Mouse (Mus musculus) liver, postnatal 0 days (tissue): ENCODE measurements around the gene Mpdz. TPM values are rescaled to one million over a fixed set of nuclear protein-coding genes. Genes with fewer than 3 reads are reported as not detected.

ENCODE experiments used
- ATAC-seq: fragments of 200-750 bp; cut with Nextera tagmentation; 2 replicates; pipeline ENCODE4 v1.8.0; 2017; ENCODE audit warnings: mild to moderate bottlenecking, moderate library complexity
- DNase-seq: peaks from one replicate; pipeline ENCODE4 v3.0.0-alpha.2; 2016
- H3K27ac ChIP-seq: fragments of 300-500 bp; sonication (generic); 2 replicates; pipeline ENCODE4 v1.5.1; 2014; ENCODE audit warnings: antibody characterized with exemption, moderate library complexity, mild to moderate bottlenecking, low read depth
- H3K27me3 ChIP-seq: fragments of 300-500 bp; sonication (generic); 2 replicates; pipeline ENCODE4 v1.6.1; 2014; ENCODE audit warnings: low read length, control low read depth, mixed read lengths; ENCODE audit not compliant: insufficient read depth
- H3K36me3 ChIP-seq: fragments of 300-500 bp; sonication (generic); replicated peaks from 2 replicates; pipeline ENCODE4 v1.6.1; 2014; ENCODE audit warnings: mild to moderate bottlenecking, control low read depth, low read length, moderate library complexity, mixed read lengths; ENCODE audit not compliant: insufficient read depth
- H3K4me1 ChIP-seq: fragments of 300-500 bp; sonication (generic); 2 replicates; pipeline ENCODE4 v1.6.1; 2014; ENCODE audit warnings: antibody characterized with exemption, mild to moderate bottlenecking, control low read depth; ENCODE audit not compliant: insufficient read depth
- H3K4me2 ChIP-seq: fragments of 300-500 bp; sonication (generic); 2 replicates; pipeline ENCODE4 v1.6.1; 2014; ENCODE audit warnings: low read depth, mild to moderate bottlenecking, low read length, moderate library complexity, mixed read lengths
- H3K4me3 ChIP-seq: fragments of 300-500 bp; sonication (generic); 2 replicates; pipeline ENCODE4 v1.5.1; 2014; ENCODE audit warnings: low read depth, low read length
- H3K9ac ChIP-seq: fragments of 300-500 bp; sonication (generic); replicated peaks from 2 replicates; pipeline ENCODE4 v1.6.1; 2014; ENCODE audit warnings: mild to moderate bottlenecking, moderate library complexity
- H3K9me3 ChIP-seq: fragments of 300-500 bp; sonication (generic); 2 replicates; pipeline ENCODE4 v1.6.1; 2016; ENCODE audit warnings: mild to moderate bottlenecking, control low read depth, low read length, mixed read lengths
- CTCF ChIP-seq: sonication (generic); IDR thresholded peaks from 2 replicates; pipeline ENCODE4 v1.5.1; 2016; ENCODE audit warnings: antibody characterized with exemption, low read depth
- EP300 ChIP-seq: IDR thresholded peaks from 2 replicates; pipeline ENCODE4 v1.6.1; 2016; ENCODE audit warnings: antibody characterized with exemption, low read depth, mild to moderate bottlenecking
- WGBS: fragments of 180-500 bp; shearing (Covaris S2); extraction: QIAGEN DNeasy Blood & Tissue Kit; methylation state at CpG from one replicate; pipeline ENCODE4 v1.1.7; 2014; ENCODE audit not compliant: insufficient replicate concordance; 5-methylcytosine and 5-hydroxymethylcytosine counted together
- polyA plus RNA-seq: library from polyadenylated mRNA; unstranded; fragments of >200 nt; fragmentation: Nextera tagmentation; extraction: Ambion mirVana; gene quantifications from 2 replicates; pipeline ENCODE4 v1.2.1, GENCODE M21; 2015

The Mpdz gene
- polyA plus RNA-seq, 1 experiment from 2014 or later = 2.7 TPM

DNA sequence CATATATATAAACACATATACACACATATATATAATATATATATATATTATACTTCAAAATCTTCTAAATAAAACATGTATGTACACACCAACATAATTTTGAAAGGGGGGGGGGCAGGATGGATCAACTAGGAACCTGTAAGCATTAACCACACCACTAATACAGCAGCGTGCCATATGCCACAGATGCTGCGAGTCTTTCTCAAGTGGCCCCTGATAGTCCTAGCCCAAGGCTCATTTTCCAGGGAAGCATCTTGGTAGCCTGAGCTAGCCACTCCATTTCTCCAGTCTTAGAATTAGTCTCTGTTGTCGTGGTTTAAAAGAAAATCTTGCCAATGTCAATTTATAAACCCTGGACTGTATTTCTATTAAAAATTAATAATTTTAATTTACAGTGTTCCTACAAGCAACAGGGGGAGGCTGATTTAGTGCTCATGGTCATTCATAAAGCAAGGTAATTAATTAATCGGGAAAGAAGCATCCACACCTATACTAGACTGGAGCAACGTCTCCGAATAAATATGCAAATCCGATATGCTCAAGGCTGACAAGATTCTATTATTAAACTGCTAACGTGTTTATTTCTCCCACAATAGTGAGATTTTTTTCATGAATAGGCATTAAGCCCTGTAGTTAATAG is 27.8 kb downstream of the Mpdz start:
- Histone ChIP-seq H3K27me3 (no peaks in the 10 kb centered on the region), H3K4me3 (no peak overlapping the region), H3K36me3 (no peaks in the 10 kb centered on the region), H3K9ac (no peak overlapping the region), H3K27ac (no peak overlapping the region), H3K4me1 (no peaks in the 10 kb centered on the region), H3K4me2 (no peak overlapping the region), H3K9me3 (no peaks in the 10 kb centered on the region)
- no peak for DNase-seq
- 85% methylated on average over 8 of the region's 8 CpGs for WGBS
- no peak for ATAC-seq
- TF ChIP-seq EP300 (no peak), CTCF (no peak)

DNA sequence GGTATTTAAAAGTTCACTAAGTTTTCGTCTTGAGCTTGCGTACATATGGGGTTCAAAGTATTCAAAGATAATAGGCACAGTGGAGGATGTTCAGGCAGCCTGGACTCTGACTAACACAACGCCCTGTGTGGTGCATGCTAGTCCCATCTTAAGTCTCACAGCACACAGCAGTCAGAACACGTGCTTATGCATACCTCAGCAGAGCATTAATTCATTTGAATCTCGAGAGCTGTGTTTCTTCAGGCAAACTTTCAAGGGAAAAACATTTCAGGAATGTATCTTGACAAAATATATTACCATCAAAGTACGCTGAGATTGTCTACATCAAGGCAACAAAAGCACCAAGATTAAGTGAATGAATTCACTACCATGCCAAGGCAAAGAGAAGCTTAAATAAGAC is 45.7 kb downstream of the Mpdz start:
- TF ChIP-seq EP300 (no peak), CTCF (no peak)
- ATAC-seq (no peak), DNase-seq (no peak)
- H3K4me1 ChIP-seq = no peaks in the 10 kb centered on the region
- H3K4me2 ChIP-seq = no peak overlapping the region
- no peaks in the 10 kb centered on the region for H3K27me3 ChIP-seq
- no peaks in the 10 kb centered on the region for H3K36me3 ChIP-seq
- no peak overlapping the region for H3K27ac ChIP-seq
- no peaks in the 10 kb centered on the region for H3K9me3 ChIP-seq
- H3K9ac ChIP-seq = no peak overlapping the region
- 73% methylated on average over 6 of the region's 6 CpGs for WGBS
- H3K4me3 ChIP-seq = no peak overlapping the region

DNA sequence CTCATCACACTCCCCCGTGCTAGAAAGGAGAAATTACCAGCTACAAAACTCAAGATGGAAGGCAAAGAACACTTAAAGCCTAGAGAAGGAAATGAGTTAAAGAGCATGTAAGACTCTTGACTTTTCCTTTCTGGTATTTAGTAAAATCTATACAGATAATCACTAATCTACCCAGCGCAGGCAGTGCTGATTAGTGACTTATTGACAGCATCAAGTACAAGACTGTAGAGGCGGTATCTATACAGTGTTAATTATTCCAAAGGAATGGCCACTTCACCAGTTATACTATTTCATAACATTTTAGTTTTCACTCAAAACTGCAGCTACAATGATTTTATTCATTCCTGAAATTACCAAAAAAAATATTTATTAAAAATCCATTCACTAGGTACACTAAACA is 49.7 kb downstream of the Mpdz start:
- Histone ChIP-seq H3K9ac (no peak overlapping the region), H3K27ac (no peak overlapping the region), H3K36me3 (no peaks in the 10 kb centered on the region), H3K4me3 (no peak overlapping the region), H3K4me2 (no peak overlapping the region), H3K9me3 (no peaks in the 10 kb centered on the region), H3K27me3 (no peaks in the 10 kb centered on the region), H3K4me1 (no peaks in the 10 kb centered on the region)
- 81% methylated on average over 3 of the region's 3 CpGs for WGBS
- TF ChIP-seq CTCF (no peak), EP300 (no peak)
- no peak for ATAC-seq
- DNase-seq = no peak

DNA sequence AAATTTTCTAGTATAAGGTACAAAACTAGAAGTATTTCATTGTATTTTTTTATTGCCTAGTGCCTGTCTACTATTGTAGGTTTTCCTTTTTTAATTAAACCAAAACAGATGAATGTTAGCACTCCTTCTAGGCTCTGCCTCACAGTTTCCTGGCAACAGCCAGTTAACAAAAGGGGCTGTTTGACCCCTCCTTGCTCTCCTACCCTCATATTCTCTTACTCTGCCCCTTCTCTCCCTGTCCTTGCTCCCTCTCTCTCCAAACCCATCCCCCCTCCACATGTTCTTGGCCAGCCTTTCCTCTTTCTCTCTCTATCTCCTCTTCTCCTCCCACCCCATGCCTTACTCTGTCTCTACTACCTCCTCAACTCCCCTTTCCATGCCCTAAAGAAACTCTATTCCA is 53.4 kb downstream of the Mpdz start:
- Histone ChIP-seq H3K4me3 (no peak overlapping the region), H3K9me3 (no peaks in the 10 kb centered on the region), H3K9ac (no peak overlapping the region), H3K4me2 (no peak overlapping the region), H3K36me3 (no peaks in the 10 kb centered on the region), H3K4me1 (no peaks in the 10 kb centered on the region), H3K27me3 (no peaks in the 10 kb centered on the region), H3K27ac (no peak overlapping the region)
- DNase-seq (no peak), ATAC-seq (no peak)
- TF ChIP-seq CTCF (no peak), EP300 (no peak)

DNA sequence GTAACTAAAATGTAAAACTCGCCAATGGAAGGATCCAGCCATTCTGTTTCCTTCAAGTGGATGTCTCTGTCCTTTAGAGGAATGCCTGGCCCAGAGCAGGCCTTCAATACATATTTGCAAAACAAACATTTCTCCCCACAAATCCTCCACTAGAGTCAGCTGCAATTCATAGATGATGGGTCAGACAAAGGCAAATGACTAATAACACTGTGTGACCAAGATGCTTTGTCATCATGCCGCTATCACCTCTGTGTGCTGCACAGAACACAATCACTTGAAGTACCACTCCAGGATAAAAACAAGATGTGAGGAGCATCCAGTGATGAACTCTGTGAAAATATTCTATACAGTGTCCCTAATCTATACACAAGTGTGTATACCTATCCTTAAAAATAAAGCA is 55.0 kb downstream of the Mpdz start:
- no peaks in the 10 kb centered on the region for H3K27me3 ChIP-seq
- no peaks in the 10 kb centered on the region for H3K4me1 ChIP-seq
- 72% methylated on average over 2 of the region's 2 CpGs for WGBS
- DNase-seq (no peak), ATAC-seq (no peak)
- no peaks in the 10 kb centered on the region for H3K9me3 ChIP-seq
- TF ChIP-seq EP300 = no peak
- no peak for TF ChIP-seq CTCF
- no peak overlapping the region for H3K4me3 ChIP-seq
- no peak overlapping the region for H3K9ac ChIP-seq
- no peaks in the 10 kb centered on the region for H3K36me3 ChIP-seq
- no peak overlapping the region for H3K4me2 ChIP-seq
- no peak overlapping the region for H3K27ac ChIP-seq

DNA sequence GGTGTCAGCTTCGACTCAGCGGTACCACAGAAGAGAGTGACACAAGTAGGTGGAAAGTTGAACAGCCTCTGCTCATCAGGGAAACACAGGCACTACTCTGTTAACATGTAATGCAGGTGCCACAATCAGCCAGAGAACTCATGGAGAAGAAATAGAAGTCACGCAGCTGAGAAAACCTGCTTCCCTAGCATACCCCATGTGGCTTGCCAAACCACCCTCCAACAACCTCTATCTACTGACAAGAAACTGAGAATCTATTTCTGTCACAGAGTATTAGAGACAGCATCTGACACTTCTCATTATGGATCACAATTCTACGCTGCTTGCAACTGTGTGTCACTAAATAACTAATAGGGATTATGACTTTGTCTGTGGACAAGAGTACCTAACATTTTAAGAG is 70.3 kb downstream of the Mpdz start:
- ATAC-seq = no peak
- 79% methylated on average over 4 of the region's 4 CpGs for WGBS
- Histone ChIP-seq H3K4me3 (no peak overlapping the region), H3K27ac (no peak overlapping the region), H3K4me2 (no peak overlapping the region), H3K4me1 (no peaks in the 10 kb centered on the region), H3K27me3 (no peaks in the 10 kb centered on the region), H3K9me3 (no peaks in the 10 kb centered on the region), H3K36me3 (no peaks in the 10 kb centered on the region), H3K9ac (no peak overlapping the region)
- DNase-seq = no peak
- TF ChIP-seq CTCF = no peak
- no peak for TF ChIP-seq EP300

DNA sequence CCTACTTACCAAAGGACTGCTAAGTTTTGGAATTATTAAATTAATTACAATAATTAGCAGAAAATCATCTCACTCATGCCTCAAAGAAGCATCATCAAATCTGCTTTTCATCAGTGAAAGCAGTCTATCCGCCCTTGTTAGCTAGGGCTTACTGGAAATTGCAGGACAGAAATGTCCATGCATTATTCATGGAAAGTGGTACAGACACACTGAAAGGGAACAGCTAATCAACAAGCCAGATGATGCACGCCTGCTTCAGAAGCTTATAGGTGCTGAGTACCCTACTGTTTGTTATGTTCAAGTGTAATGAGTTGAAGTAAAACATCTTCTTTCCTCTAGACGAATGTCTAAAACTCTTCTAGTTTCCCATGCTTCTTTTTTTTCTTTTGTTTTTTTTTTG is 91.2 kb downstream of the Mpdz start:
- ATAC-seq (no peak), DNase-seq (no peak)
- H3K9me3 ChIP-seq = no peaks in the 10 kb centered on the region
- H3K4me3 ChIP-seq = no peak overlapping the region
- no peak overlapping the region for H3K4me2 ChIP-seq
- 71% methylated on average over 3 of the region's 3 CpGs for WGBS
- H3K27ac ChIP-seq = no peak overlapping the region
- H3K9ac ChIP-seq = no peak overlapping the region
- no peaks in the 10 kb centered on the region for H3K27me3 ChIP-seq
- TF ChIP-seq CTCF = no peak
- no peak for TF ChIP-seq EP300
- no peaks in the 10 kb centered on the region for H3K36me3 ChIP-seq
- H3K4me1 ChIP-seq = no peaks in the 10 kb centered on the region
